Mouse (Mus musculus) kidney, postnatal 25 days (tissue): ENCODE measurements at regions not wholly inside any gene's neighbourhood (a gene's known extent, or its start where the extent isn't known, plus 50 kb on each side); places are given as distances from the start of the nearest gene placed in this dataset.
"Not testable (repeated sequence)": the region's sequence is repeated elsewhere in the genome, so short reads cannot be mapped to it uniquely, and the experiment has no call there.

ENCODE experiments used
- DNase-seq, 2 experiments: peaks; one replicate each; pipeline ENCODE4 v3.0.0; 2021; ENCODE audit warnings: mixed read lengths in 2 of 2

DNA sequence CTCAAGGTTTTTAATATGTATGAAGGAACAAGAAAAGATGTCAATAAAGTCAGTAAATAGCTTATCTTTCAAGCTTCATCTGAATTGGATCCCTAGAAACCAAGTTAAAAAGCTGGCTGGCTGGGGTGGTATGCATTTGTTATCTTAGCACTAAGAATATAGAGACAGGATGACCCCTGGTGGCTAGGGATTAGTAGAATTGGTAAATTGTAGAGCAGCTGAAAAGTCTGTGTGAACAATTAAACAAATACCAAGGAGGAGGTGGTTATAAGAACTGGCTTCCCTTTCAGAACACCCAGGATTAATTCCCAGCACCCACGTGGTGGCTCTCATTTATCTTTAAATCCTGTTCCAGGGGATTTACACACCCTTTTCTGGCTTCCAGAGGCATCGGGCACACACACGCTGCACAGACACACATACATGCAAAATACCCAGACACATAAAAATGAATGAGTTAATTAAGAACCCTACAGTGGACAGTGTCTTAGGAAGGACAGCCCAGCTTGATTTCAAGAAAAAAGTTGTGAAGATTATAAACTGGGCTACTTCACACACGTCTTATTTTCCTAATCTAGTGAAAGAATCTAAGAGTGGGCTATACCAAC, 170.5 kb downstream of the Pdzph1 start:
- DNase-seq: peak in 1 of 2 experiments; percentile 32

- no peak for DNase-seq
Measured at GRCm38 (mm10) chr17:58819339-58819738, 171.8 kb downstream of the Pdzph1 start.

DNA sequence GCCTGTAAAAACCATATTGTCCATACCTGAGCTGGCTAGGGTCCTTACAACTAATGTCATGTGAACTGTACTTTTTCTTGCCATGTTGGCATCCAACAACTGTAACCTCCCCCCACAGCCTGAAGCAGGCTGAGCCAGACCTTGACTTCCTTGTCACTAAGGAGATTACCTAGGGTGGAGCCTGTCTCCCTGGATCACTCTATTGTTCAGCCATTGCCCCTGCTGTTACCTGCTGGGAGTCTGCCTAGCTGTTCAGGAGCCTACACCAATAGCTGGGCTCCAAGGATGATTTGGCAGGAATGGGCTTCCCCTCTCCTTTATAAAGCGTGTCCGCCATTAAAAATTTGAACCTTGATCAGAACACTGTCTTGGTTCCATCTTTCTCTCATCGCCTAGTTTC, 215.7 kb downstream of the Pdzph1 start:
- not testable (repeated sequence) for DNase-seq

- no peak for DNase-seq
Measured at GRCm38 (mm10) chr17:58773595-58773994, 217.6 kb downstream of the Pdzph1 start.

DNA sequence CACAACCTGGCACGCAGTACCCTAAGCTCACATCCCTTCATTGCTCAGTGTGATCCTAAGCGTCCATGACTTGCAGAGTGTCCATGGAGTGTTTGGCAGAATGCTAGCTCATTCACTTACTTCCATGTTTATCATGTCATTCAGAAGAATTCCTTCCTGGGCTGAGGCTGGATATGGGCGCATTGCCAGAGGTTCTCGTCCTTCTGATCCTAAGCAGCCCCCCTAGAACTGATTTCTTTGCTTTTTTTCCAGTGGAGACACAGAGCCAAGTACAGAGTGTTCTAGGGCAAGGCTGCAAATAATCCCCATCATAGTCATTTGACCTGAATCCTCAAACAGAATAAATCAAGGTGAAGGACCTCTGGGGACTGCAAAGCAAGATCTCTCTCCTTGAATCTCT, 226.0 kb downstream of the Pdzph1 start:
- DNase-seq: peak; percentile 46 to 62

- no peak for DNase-seq
Measured at GRCm38 (mm10) chr17:58749000-58749399, 242.2 kb downstream of the Pdzph1 start.

DNA sequence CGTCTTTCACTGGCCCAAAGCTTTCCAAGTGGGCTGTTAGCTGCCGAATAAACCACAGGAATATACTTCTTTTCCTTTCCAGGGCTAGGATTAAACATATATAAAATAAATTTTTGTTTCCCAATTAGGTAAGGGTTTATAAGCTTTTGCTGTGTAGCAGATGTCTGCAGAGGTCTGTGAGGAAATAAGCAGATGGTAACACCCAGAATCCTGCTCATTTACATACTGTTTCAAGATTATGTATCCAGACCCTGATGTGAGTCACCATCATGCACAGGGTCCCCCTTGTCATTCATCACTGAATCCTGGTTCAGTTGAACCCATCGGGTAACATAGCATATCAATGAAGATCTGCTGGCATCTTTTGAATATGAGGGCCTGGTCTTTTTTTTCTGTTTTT, 242.9 kb downstream of the Pdzph1 start:
- DNase-seq: no peak

DNA sequence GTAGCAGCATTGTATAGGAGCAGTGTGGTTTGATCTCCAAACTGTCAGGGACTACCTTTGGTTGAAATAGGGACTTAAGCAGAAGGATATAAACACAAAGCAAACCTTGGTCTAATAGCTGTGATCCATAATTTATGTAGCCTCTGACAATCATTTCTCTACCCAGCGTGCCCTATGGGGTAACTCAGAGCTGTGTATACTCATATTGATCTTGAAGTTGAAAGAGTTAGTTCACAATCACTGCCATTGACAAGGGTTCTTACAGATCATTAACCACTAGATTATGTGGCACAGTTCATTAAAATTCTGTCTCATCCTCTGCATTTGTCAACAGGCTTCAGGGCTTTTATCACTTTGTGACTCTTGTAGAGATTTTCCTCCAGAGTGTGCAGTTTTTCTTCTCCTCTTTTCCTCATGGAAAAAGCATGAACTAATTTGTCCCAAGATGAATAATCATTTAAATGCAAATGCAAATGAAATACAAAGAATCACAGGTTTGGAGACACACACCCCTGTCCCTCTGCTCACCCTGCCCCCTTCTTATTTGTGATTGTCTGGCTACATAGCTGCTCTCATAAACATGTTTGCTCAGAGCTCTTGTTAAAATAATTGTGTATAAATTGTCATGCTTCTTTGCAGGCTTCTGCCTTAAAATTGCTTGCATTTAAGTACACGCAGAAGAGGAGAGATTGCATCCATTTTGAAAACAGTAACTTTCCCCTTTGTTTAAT, 280.3 kb downstream of the Pdzph1 start:
- DNase-seq: no peak

DNA sequence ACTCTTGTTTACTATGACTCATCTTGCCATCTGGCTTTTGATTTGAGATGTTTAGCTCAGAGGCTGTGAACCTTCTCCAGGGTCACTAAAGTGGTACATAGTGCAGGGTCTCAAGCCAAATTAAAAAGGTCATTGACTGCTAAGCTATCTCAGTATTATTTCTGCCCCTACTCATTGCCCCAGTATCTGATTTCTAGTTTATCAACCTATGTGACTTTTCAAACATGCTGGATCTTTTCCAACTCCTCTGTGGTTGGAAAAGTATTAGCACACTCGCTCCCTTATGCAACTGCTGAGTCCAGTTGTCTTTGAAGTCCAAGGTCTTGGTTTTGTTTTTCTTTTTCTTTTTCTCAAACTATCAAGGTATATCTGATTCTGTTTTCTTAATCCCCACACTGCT, 301.0 kb downstream of the Pdzph1 start:
- DNase-seq: no peak

DNA sequence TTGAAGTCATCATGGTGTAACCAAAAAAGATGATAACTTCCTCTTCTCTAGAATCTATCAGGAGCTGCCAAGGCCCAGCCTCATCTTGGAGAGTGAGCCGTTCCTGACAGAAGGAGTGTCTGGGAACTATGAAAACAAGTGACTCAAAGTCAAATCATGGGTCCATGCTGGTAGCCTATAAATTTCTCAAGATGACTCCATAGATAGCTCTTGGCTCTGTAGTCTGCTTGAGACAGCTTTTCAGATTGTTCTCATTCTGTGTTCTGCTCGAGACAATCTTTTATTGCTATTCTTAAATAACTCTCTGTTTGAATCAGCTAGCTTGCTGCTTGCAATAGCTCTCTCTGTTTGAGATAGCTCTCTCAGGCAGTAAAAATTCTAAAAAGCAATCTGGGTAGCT, 318.9 kb downstream of the Pdzph1 start:
- no peak for DNase-seq

DNA sequence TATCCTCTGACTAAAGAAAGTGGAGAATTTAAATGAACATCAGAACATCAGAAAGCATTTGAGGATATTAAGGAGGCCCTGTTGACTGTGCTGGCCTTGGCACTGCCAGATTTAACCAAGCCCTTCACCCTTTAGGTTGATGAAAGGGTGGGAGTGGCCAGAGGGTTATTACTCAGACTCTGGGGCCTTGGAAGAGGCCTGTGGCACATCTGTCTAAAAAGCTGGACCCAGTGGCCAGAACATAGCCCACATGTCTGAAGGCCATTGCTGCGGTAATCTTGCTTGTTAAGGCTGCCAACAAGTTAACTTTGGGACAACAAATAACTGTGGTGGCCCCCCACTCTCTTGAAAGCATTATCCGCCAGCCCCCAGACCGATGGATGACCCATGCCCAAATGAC, 323.1 kb downstream of the Pdzph1 start:
- no peak for DNase-seq

GRCm38 (mm10) chr17:58643793-58644192, 347.4 kb downstream of the Pdzph1 start:
- DNase-seq: no peak

- peak; percentile 13 to 39 for DNase-seq
Measured at GRCm38 (mm10) chr17:58642273-58642672, 348.9 kb downstream of the Pdzph1 start.

DNA sequence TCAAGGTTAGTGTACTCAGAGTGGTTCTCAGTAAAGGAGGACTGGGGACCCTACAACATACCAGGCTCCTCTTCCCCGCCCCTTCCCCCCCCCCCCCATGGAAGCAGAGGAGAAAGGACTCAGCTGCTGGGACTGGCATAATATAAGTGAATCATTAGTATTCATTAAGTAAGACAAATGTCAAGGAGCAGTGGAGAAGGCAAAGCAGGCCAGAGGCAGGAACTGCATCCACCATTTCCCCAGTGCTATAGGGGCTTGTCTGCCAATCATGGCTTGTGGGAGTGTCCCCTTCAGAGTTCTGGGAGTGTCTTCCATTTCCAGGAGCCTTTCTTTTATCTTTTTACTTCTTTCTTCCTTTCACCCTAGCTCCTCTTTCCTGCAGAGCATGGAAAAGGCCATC, 392.3 kb downstream of the Pdzph1 start:
- no peak for DNase-seq

DNA sequence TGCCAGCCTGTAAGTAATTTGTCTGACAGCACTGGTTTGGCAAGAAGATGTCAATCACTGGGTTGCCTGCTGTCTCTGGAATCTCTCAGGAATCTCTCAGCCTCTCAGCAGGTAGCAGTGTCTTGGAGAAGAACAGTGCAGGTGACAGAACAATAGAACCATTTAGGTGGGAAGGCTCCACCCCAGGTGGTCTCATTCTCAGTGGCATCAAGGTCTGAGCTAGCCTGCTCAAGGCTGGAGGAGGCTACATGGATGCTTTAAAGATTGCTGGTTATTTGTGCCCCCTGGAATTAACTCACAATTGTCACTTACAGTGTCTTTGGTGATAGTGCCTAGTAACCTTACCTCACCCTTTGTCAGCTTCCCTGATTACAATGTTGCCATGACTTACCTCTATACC, 394.5 kb downstream of the Pdzph1 start:
- DNase-seq: no peak

- DNase-seq: no peak
Measured at GRCm38 (mm10) chr17:58587946-58588345, 403.2 kb downstream of the Pdzph1 start.

GRCm38 (mm10) chr17:58572885-58573284, 418.3 kb downstream of the Pdzph1 start:
- DNase-seq: no peak
